Mouse (Mus musculus) liver, embryonic 14.5 days (tissue): ENCODE data around the gene Cldn7.

ENCODE experiments used
- CTCF ChIP-seq: IDR thresholded peaks from 2 replicates; pipeline ENCODE4 v1.5.1; 2016; ENCODE audit warnings: antibody characterized with exemption, low read depth, control low read depth
- EP300 ChIP-seq: IDR thresholded peaks from 2 replicates; pipeline ENCODE4 v1.6.1; 2016; ENCODE audit warnings: antibody characterized with exemption, low read depth

- TF ChIP-seq CTCF (no peak), EP300 (no peak)
Measured at GRCm38 (mm10) chr11:69991711-69992110, 27.1 kb downstream of the Cldn7 start.
